Mouse (Mus musculus) layer of hippocampus, adult 18-20 months (tissue): ENCODE results near the gene Sirt4. TPM values are rescaled to one million over a fixed set of nuclear protein-coding genes. Genes with fewer than 3 reads are reported as not detected.
"Not testable (repeated sequence)": the region's sequence is repeated elsewhere in the genome, so short reads cannot be mapped to it uniquely, and the experiment has no call there.

ENCODE experiments used
- DNase-seq, 2 experiments: peaks; one replicate each; pipeline ENCODE4 v3.0.0; 2022; ENCODE audit warnings: low spot score in 2 of 2
- long read RNA-seq: library from polyadenylated mRNA; stranded (forward); transcript quantifications from one replicate; pipeline ENCODE4 v2.0.0, GENCODE M21; 2021
- total RNA-seq, 2 experiments: library from RNA; stranded (reverse); gene quantifications; 2 replicates each; pipeline ENCODE4 v1.2.3; 2021

The Sirt4 gene
- 10 to 100 TPM; 27.9 to 35.7 TPM for total RNA-seq
- long read RNA-seq, transcript Sirt4-201 (5 exons, 1,794 nt), result major isoform, 7 of 17 reads
- long read RNA-seq, partial matches to known transcripts, result 1 of 17 reads
- long read RNA-seq, other reads (novel, unspliced or antisense), result 9 of 17 reads

- DNase-seq, result peak; percentile 82 to 94
Measured at GRCm38 (mm10) chr5:115483947-115484920, at the start of gene Sirt4. TSS of gene Sirt4 (minus strand) at chr5:115484725.

- DNase-seq, result peak in 1 of 2 experiments; percentile 65
Measured at GRCm38 (mm10) chr5:115531671-115532270, 47.2 kb upstream of the Sirt4 start.

- peak in 1 of 2 experiments; percentile 51 for DNase-seq
Measured at GRCm38 (mm10) chr5:115530447-115530809, 45.9 kb upstream of the Sirt4 start.

GRCm38 (mm10) chr5:115529742-115530446 lies 45.4 kb upstream of the Sirt4 start:
- DNase-seq, result no peak

GRCm38 (mm10) chr5:115529364-115529741 lies 44.8 kb upstream of the Sirt4 start:
- no peak for DNase-seq

GRCm38 (mm10) chr5:115528128-115528527 lies 43.6 kb upstream of the Sirt4 start:
- DNase-seq, result no peak

GRCm38 (mm10) chr5:115526456-115527202 lies 42.1 kb upstream of the Sirt4 start:
- DNase-seq, result no peak

GRCm38 (mm10) chr5:115525943-115526342 lies 41.4 kb upstream of the Sirt4 start:
- DNase-seq, result no peak

- no peak for DNase-seq
Measured at GRCm38 (mm10) chr5:115525416-115525815, 40.9 kb upstream of the Sirt4 start.

- DNase-seq, result no peak
Measured at GRCm38 (mm10) chr5:115524471-115524870, 39.9 kb upstream of the Sirt4 start.

- no peak for DNase-seq
Measured at GRCm38 (mm10) chr5:115523971-115524370, 39.4 kb upstream of the Sirt4 start.

- no peak for DNase-seq
Measured at GRCm38 (mm10) chr5:115522981-115523499, 38.5 kb upstream of the Sirt4 start.

- no peak for DNase-seq
Measured at GRCm38 (mm10) chr5:115522531-115522930, 38.0 kb upstream of the Sirt4 start.

- DNase-seq, result no peak
Measured at GRCm38 (mm10) chr5:115521553-115522461, 37.3 kb upstream of the Sirt4 start.

GRCm38 (mm10) chr5:115520325-115520869 lies 35.9 kb upstream of the Sirt4 start:
- no peak for DNase-seq

- not testable (repeated sequence) for DNase-seq
Measured at GRCm38 (mm10) chr5:115518214-115518613, 33.7 kb upstream of the Sirt4 start.

GRCm38 (mm10) chr5:115517501-115517900 lies 33.0 kb upstream of the Sirt4 start:
- DNase-seq, result no peak

- no peak for DNase-seq
Measured at GRCm38 (mm10) chr5:115516908-115517307, 32.4 kb upstream of the Sirt4 start.
